Mouse (Mus musculus): ENCODE data around the gene Tbxa2r. TPM values are rescaled to one million over a fixed set of nuclear protein-coding genes. Genes with fewer than 3 reads are reported as not detected.

The Tbxa2r gene
- polyA plus RNA-seq, 1 experiment = 2.7 TPM

DNA sequence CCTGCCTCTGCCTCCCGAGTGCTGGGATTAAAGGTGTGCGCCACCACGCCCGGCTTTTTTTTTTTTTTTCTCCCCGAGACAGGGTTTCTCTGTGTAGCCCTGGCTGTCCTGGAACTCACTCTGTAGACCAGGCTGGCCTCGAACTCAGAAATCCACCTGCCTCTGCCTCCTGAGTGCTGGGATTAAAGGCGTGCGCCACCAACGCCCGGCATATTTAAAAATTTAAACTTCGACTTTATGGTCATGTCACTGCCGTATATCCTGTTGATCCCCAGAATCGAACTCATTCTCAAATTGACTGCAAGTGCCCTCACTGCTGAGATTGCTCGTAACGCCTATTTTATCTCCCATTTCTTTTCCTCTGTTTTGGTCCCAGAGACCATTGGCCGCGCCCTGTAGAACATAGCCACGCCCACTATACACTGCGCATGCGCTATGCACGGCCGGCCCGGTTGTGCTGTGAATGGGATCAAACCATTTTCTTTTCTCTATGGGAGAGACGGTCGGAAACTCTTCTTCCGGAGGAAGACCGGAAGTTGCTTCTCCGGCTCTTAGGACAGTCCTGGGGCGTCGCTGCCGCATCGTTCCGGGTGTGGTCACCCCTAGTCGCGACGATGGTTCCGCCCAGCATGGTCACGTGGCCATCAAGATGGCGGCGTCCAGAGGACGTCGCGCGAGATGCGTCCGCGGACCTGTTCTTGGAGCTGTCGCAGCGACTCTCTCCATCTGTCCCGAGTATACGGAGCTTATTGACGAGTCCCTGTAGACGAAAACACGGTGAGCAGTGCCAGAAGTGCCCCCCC is 55.5 kb downstream of the Tbxa2r start, which contains the start of the genes Dohh and Gm48551:
TSS of gene Dohh (plus strand) at position 627 of the 803 bp plus-strand sequence.
TSS of gene Gm48551 (plus strand) at position 665 of the 803 bp plus-strand sequence.
- no peak for TF ChIP-seq CTCF (IDR thresholded peaks at IDR 0.05; ENCODE audit: extremely low read depth, insufficient read depth, low read length)
- peak; percentile 91 for TF ChIP-seq POLR2A (IDR thresholded peaks at IDR 0.05; ENCODE audit: extremely low read depth, insufficient read depth, low read length)
- H3K4me3 ChIP-seq (ENCODE audit: insufficient read depth, low read length) = peak within 1 kb of the TSS; percentile 71
- no peak within 1 kb of the TSS for H3K27ac ChIP-seq (ENCODE audit: insufficient read depth, low read length)
- H3K4me1 ChIP-seq (ENCODE audit: control insufficient read depth, insufficient read depth, low read length) = peaks cover 4% of the 10 kb centered on the region

- Histone ChIP-seq H3K4me3 (ENCODE audit: insufficient read depth, low read length) (peak overlapping the region; percentile 71), H3K27ac (ENCODE audit: insufficient read depth, low read length) (no peak overlapping the region), H3K4me1 (ENCODE audit: control insufficient read depth, insufficient read depth, low read length) (peaks cover 4% of the 10 kb centered on the region)
- TF ChIP-seq POLR2A (IDR thresholded peaks at IDR 0.05; ENCODE audit: extremely low read depth, insufficient read depth, low read length) (no peak), CTCF (IDR thresholded peaks at IDR 0.05; ENCODE audit: extremely low read depth, insufficient read depth, low read length) (no peak)
Observed at GRCm38 (mm10) chr10:81384605-81384982, 56.1 kb downstream of the Tbxa2r start.

Other genes starting within 250 kb of the Tbxa2r start
- 0.42 TPM in 2 replicates for gene Creb3l3, start 229.9 kb upstream of the Tbxa2r start, polyA plus RNA-seq (2012; rRNA removed)
- gene Map2k2, start 222.8 kb upstream of the Tbxa2r start, polyA plus RNA-seq (2012; rRNA removed) = 192 and 201 TPM in 2 replicates
- 46.9 and 49.9 TPM in 2 replicates for gene Zbtb7a, start 193.5 kb upstream of the Tbxa2r start, polyA plus RNA-seq (2012; rRNA removed)
- 21.3 and 22.5 TPM in 2 replicates for gene Pias4, start 160.8 kb upstream of the Tbxa2r start, polyA plus RNA-seq (2012; rRNA removed)
- gene Eef2, start 152.1 kb upstream of the Tbxa2r start, polyA plus RNA-seq (2012; rRNA removed) = 1,040 and 1,088 TPM in 2 replicates
- gene Dapk3, start 145.7 kb upstream of the Tbxa2r start, polyA plus RNA-seq (2012; rRNA removed) = 71.2 and 77.1 TPM in 2 replicates
- not detected in 2 replicates for gene 4930442H23Rik, start 144.9 kb upstream of the Tbxa2r start, polyA plus RNA-seq (2012; rRNA removed)
- 0.13 and 0.19 TPM in 2 replicates for gene Nmrk2, start 126.7 kb upstream of the Tbxa2r start, polyA plus RNA-seq (2012; rRNA removed)
- gene Atcay, start 97.9 kb upstream of the Tbxa2r start, polyA plus RNA-seq (2012; rRNA removed) = 166 and 169 TPM in 2 replicates
- gene Zfr2, start 95.6 kb upstream of the Tbxa2r start, polyA plus RNA-seq (2012; rRNA removed) = 93.1 and 105 TPM in 2 replicates
- gene Matk, start 75.8 kb upstream of the Tbxa2r start, polyA plus RNA-seq (2012; rRNA removed) = 475 and 540 TPM in 2 replicates
- gene Mrpl54, start 61.8 kb upstream of the Tbxa2r start, polyA plus RNA-seq (2012; rRNA removed) = 61.1 and 64.7 TPM in 2 replicates
- gene Apba3, start 61.8 kb upstream of the Tbxa2r start, polyA plus RNA-seq (2012; rRNA removed) = 52.1 and 58.2 TPM in 2 replicates
- gene Tjp3, start 37.1 kb upstream of the Tbxa2r start, polyA plus RNA-seq (2012; rRNA removed) = 0.15 and 0.17 TPM in 2 replicates
- gene Pip5k1c, start 35.8 kb upstream of the Tbxa2r start, polyA plus RNA-seq (2012; rRNA removed) = 414 and 443 TPM in 2 replicates
- gene Cactin, start 7.6 kb upstream of the Tbxa2r start, polyA plus RNA-seq (2012; rRNA removed) = 32.2 and 33.0 TPM in 2 replicates
- gene Gipc3, start 14.5 kb downstream of the Tbxa2r start, polyA plus RNA-seq (2012; rRNA removed) = 1.2 and 1.4 TPM in 2 replicates
- 34.4 and 36.3 TPM in 2 replicates for gene Hmg20b, start 21.7 kb downstream of the Tbxa2r start, polyA plus RNA-seq (2012; rRNA removed)
- 30.1 and 30.8 TPM in 2 replicates for gene Mfsd12, start 28.8 kb downstream of the Tbxa2r start, polyA plus RNA-seq (2012; rRNA removed)
- 0.45 and 0.52 TPM in 2 replicates for gene 4930404N11Rik, start 37.1 kb downstream of the Tbxa2r start, polyA plus RNA-seq (2012; rRNA removed)
- 75.5 and 76.0 TPM in 2 replicates for gene Fzr1, start 49.8 kb downstream of the Tbxa2r start, polyA plus RNA-seq (2012; rRNA removed)
- gene Dohh, start 55.7 kb downstream of the Tbxa2r start, polyA plus RNA-seq (2012; rRNA removed) = 106 and 108 TPM in 2 replicates
- gene Gm48551, start 55.7 kb downstream of the Tbxa2r start, polyA plus RNA-seq (2012; rRNA removed) = 5.8 and 5.9 TPM in 2 replicates
- 6.8 and 7.8 TPM in 2 replicates for gene Gm48552, start 60.3 kb downstream of the Tbxa2r start, polyA plus RNA-seq (2012; rRNA removed)
- 2.5 and 3.0 TPM in 2 replicates for gene Smim24, start 64.3 kb downstream of the Tbxa2r start, polyA plus RNA-seq (2012; rRNA removed)
- gene Nfic, start 126.9 kb downstream of the Tbxa2r start, polyA plus RNA-seq (2012; rRNA removed) = 52.2 and 54.5 TPM in 2 replicates
- gene Celf5, start 154.0 kb downstream of the Tbxa2r start, polyA plus RNA-seq (2012; rRNA removed) = 307 and 309 TPM in 2 replicates
- gene Ncln, start 167.7 kb downstream of the Tbxa2r start, polyA plus RNA-seq (2012; rRNA removed) = 124 and 129 TPM in 2 replicates
- gene S1pr4, start 171.4 kb downstream of the Tbxa2r start, polyA plus RNA-seq (2012; rRNA removed) = 0.87 and 1.1 TPM in 2 replicates
- gene Gna15, start 195.5 kb downstream of the Tbxa2r start, polyA plus RNA-seq (2012; rRNA removed) = 3.4 and 3.9 TPM in 2 replicates
- 147 and 154 TPM in 2 replicates for gene Gna11, start 216.5 kb downstream of the Tbxa2r start, polyA plus RNA-seq (2012; rRNA removed)
- 897 and 916 TPM in 2 replicates for gene Aes, start 230.8 kb downstream of the Tbxa2r start, polyA plus RNA-seq (2012; rRNA removed)
- 97.8 and 112 TPM in 2 replicates for gene Tle2, start 245.8 kb downstream of the Tbxa2r start, polyA plus RNA-seq (2012; rRNA removed)

Measured in cortical plate, adult 2 months (tissue).